Mouse (Mus musculus) common myeloid progenitor, adult 5-6 weeks (primary cell): Measurements from ENCODE around the gene Cdx2. TPM values are rescaled to one million over a fixed set of nuclear protein-coding genes. Genes with fewer than 3 reads are reported as not detected.

Experiments
- ATAC-seq: replicated peaks from 2 replicates; pipeline ENCODE4 v1.8.0; 2016; ENCODE audit warnings: low read depth, mild to moderate bottlenecking, moderate TSS enrichment, inconsistent platforms; ENCODE audit not compliant: poor library complexity, severe bottlenecking
- total RNA-seq: library from RNA; stranded (forward); fragments of 200-1000, 187-1606 nt; gene quantifications from 2 replicates; pipeline ENCODE4 v1.2.3, GENCODE M21; 2017

Gene Cdx2
- not detected in 2 replicates for total RNA-seq

DNA sequence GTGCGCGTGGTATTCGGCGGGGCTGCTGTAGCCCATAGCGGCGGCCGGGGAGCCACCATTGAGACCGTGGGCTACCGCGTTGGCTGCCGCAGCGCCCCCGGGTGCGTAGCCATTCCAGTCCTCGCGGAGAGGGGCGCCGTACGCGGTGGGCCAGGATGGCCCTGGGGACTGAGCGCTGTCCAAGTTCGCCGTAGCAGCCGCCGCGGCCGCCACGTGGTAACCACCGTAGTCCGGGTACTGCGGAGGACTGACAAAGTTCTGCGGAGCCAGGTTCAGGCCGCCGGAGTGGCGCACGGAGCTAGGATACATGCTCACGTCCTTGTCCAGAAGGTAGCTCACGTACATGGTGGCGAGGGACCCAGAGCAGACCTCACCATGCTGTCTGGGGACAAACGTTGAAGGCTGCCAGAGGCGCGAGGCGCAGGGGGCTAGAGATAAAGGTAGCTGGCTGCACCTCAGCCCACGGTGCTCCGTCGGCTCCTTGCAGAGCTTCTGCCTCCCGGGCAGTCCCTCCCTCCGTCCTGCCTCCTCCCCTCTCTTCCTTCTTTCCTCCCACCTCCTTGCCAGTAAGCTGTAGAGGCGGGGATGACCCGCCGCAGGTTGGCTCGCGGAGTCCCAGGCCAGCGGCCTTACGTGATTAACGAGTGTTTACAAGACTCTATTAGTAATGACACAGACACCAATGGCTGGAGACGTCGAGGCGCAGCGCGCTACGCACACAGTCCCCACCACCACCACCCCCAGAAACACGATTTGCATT, at the start of gene Cdx2:
Gene Cdx2, minus strand, starts transcription at position 633 of the 760 bp plus-strand sequence.
- ATAC-seq, result peak; percentile 13; the same call in 1 of the 2 replicates

GRCm38 (mm10) chr5:147356260-147357055, 49.4 kb upstream of the Cdx2 start:
- ATAC-seq, result no peak; the same call in 1 of the 2 replicates

DNA sequence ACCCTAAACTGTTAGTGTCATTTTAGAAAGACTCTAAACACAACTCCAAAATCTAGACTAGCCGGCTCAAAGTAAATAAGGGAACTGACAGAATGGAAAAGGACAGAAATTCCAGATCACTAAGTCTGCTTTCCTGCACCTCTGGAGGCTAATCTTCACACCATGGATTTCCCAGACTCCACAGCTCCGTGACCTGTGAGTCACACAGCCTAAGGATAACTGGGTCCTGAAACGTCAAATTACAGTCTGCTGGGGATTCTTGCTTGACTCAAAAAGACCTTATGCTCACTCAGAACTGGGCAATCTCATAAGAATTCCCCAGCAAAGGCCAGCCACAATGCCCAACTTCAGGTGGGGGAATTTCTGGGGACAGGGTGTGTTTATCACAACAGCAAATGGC, 48.7 kb upstream of the Cdx2 start:
- no peak for ATAC-seq

GRCm38 (mm10) chr5:147354985-147355384, 47.9 kb upstream of the Cdx2 start:
- ATAC-seq, result no peak

DNA sequence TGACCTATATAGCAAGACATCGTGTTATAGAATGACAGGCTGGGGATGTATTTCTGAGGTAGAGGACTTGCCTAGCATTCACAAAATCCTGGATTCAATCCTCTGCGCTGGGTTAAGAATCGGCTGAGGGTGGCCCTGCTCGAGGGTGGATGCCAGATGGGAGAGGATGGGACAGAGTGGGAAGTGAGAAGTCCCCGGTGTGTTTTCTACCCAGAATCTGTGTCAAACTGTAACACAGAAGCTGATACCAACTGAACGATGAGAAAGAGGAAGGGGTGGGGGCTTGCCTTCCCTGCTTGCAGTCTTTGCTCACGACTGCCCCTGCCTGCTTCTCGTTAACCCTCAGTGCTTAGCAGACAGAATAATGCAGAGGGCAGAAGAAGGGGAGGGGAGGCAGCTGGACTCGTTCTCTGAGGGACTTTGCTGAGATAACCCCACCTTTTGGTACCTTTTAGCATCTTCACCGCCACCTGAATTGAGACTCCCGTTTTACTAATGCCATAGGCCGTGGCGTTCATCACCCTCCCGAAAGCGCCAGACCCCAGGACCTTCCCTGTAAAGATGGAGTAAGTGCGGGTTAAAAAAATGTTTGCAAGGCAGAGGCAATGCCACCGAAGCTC, 47.2 kb upstream of the Cdx2 start:
- peak; percentile 66 for ATAC-seq

DNA sequence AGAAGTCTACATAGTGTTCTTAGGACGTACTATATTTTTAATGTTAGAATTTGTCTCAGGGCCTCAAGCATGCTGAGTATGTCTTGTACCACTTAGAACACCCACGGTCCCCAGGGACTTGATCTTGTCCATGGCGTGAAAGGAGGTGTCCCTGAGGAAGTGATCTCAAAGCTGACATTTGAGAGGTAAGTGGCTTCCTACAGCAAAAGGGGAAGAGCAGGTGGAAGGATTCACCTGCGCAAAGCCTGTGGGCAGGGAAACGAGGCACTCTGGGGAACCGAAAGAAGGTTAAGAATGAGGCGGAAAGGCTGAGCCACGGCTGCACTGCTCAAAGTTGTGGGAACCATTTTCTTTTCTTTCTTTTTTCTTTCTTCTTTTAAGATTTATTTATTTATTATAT, 44.9 kb upstream of the Cdx2 start:
- no peak for ATAC-seq

DNA sequence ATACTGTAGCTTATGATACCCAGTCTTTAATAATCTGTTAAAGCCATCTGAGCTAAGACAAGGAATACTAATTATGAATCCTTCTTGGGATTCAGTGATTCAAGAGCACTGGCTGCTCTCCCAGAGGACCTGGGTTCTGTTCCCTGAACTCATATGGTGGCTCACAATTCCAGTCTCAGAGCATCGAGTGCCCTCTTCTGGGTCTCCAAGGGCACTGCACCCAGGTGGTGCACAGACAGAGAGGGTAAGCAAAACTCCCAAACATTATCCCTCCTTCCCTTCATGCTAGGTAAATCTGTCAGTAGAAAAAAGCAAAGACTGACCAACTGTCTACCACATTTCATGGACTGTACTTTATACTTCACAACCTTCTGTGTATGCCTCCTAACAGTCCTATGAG, 38.9 kb upstream of the Cdx2 start:
- no peak for ATAC-seq

DNA sequence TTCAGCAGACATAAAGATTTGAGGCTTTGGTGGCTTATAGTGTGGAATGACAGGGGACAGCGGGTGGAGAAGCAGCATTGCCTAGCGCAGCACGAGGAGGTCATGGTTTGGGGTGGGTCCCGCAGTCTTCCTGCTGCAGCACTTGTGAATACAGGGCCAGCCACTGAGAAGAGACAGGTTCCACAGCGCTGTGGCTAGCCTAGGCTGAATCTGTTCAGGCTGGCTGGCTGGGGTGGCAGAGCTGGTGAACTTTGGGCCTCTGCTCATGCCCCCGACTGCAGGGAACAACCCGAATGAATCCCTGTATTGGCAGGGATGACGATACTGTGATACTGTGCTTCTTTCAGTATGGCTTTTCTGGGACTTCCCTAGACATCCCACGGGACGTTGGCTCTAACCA, 36.8 kb upstream of the Cdx2 start:
- no peak for ATAC-seq

DNA sequence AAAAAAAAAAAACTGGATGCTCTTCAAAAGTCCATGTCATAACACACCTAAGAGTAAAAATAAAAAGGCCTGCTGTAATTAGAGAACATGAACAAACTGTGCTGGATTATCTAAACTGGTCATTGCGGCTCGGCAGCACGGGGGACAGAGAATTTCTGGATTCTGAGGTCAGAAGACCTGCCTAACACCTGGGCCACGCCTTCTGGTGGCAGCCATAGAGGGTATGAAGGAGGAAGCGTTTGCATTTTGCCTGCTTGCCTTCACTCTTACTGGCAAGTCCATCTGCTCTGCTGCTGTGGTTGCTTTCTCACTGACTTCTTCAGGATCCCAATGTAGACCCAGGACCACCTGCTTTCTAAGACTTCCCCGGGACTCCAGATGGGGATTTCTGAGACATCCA, 35.8 kb upstream of the Cdx2 start:
- no peak for ATAC-seq

DNA sequence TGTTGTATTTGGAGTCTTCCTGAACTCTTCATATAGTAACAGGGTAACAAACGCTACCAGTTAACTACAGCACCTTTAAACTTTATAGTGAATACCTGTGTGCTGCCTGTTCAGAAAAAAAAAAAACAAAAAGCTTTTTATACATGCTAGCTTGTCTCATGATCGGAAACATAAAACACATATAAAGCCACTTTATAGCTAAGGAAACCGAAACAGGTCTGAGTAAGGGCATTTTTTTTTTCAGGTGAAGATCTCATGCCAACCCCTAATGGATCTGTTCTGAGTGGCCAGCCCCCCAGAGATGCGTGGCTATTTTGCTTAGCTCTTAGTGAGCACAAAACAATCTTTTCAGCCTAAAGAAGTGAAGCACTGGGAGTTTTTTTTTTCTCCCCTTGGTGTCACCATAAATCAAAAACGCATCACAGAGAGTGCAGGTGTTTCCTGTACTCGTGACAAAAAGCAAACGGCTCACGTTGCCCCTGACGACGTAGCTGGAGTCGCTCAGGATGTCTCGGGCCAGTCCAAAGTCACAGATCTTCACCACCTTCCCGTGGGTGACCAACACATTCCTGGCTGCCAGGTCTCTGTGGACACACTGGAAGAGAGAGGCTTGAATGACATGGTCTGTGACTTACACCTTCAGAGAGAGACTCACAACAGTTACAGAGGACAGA, 33.8 kb upstream of the Cdx2 start:
- peak; percentile 94 for ATAC-seq

GRCm38 (mm10) chr5:147339560-147339959, 32.5 kb upstream of the Cdx2 start:
- ATAC-seq, result peak; percentile 54

- no peak for ATAC-seq
Measured at GRCm38 (mm10) chr5:147338967-147339366, 31.9 kb upstream of the Cdx2 start.

DNA sequence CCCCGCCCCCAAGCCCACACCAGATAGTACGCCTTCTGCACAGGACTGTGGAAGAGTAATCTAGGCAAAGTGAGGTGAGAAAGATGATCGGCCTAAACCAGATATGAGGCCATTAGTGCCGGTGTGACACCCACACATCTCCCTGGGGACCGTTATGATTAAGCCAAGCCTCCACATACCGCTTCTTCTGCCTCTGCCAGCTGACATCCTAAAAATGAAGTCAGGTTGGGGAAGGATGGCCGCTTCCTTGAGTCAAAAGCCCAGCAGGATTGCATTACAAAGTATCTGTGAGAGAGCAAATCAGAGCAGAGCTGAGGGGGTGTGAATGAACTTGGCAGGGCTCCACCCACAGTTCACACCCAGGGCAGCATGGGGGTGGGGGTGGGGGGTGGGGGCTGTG, 25.6 kb upstream of the Cdx2 start:
- no peak for ATAC-seq

DNA sequence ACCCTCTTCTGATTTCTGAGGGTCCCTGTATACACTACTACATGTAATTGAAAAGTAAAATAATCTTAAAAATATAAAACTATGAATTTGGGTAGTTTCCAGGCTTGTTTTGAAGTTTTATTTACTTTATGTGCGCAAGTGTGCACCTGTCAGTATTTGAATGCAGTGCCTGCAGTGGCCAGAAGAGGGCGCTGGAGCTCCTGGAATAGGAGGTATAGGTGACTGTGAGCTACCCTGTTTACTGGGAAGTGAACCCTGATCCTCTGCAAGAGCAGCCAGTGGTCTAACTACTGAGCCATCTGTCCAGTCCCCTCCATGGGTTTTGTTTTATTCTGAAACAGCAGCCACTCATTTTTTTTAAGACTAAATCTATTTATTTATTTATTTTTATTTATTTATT, 24.5 kb upstream of the Cdx2 start:
- peak; percentile 88 for ATAC-seq

GRCm38 (mm10) chr5:147329946-147330345, 22.9 kb upstream of the Cdx2 start:
- ATAC-seq, result no peak

- ATAC-seq, result no peak
Measured at GRCm38 (mm10) chr5:147327636-147328035, 20.6 kb upstream of the Cdx2 start.

DNA sequence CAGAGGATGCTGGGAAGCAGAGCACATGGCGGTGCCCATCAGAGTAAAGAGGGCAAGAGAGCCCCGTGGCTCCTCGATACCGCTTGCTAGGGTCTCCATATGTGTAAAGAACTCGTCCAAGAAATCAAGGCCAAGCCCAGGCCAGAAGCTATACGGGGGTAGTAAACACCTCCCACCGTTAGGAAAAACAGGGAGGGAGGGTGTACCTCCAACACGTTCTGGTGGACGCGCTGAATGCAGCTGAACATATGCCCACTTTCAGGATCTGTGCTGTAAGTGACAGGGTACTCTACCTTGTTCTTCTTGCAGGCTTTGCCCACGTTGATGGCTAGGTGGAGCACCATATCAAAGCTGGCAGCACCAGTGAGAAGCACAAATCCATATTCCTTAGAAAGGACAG, 18.9 kb upstream of the Cdx2 start:
- ATAC-seq, result no peak

GRCm38 (mm10) chr5:147323237-147323917, 16.3 kb upstream of the Cdx2 start:
- ATAC-seq, result peak; percentile 80

GRCm38 (mm10) chr5:147322183-147322582, 15.1 kb upstream of the Cdx2 start, which contains the start of gene Urad:
Urad (minus strand) TSS chr5:147322440.
- no peak for ATAC-seq

GRCm38 (mm10) chr5:147319653-147320052, 12.6 kb upstream of the Cdx2 start:
- ATAC-seq, result peak; percentile 67
